Mouse (Mus musculus): ENCODE data around the gene Pnpo.

The Pnpo gene

DNA sequence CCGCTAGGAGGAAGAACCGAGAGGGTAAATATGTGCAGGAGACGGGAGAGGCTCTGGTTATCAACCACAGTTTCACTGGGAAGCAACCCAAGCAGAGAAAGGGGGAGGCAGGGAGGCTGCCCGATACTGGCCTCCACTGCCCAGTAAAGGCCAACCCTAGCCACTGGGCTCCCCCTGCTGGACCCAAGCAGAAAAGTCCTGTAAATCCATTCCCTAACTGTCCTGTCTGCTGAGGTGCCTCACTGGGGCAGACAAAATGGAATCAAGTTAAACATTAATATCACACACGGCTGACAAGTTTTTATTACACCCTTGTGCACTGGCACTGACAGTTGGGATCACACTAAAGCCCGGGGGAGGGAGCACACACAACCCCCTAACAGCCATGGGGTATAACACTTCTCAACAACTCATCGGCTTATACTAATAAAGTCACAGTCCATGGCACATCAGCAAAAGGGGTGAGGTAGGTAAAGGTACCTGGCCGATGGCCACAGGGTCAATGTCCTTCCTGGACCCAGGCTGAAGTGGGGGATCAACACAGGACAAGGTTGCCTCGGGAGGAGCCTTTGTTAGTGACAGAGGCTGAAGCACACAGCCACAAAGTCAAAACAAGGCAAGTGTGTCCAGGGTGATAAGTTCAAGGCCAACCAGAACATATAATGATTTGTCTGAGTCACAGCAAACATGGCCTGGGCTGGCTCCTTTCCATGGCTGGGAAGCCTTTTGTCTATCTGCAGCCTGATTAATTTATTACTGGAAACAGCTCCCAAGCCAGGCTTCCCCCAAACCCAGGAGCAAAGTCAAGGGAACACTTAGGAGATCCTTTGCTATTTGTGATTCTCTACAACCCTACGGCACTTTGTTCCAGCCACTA lies 6.0 kb downstream of the Pnpo start:
- DNase-seq (ENCODE audit: low spot score in 2 of 2): peak; percentile 35 to 41

DNA sequence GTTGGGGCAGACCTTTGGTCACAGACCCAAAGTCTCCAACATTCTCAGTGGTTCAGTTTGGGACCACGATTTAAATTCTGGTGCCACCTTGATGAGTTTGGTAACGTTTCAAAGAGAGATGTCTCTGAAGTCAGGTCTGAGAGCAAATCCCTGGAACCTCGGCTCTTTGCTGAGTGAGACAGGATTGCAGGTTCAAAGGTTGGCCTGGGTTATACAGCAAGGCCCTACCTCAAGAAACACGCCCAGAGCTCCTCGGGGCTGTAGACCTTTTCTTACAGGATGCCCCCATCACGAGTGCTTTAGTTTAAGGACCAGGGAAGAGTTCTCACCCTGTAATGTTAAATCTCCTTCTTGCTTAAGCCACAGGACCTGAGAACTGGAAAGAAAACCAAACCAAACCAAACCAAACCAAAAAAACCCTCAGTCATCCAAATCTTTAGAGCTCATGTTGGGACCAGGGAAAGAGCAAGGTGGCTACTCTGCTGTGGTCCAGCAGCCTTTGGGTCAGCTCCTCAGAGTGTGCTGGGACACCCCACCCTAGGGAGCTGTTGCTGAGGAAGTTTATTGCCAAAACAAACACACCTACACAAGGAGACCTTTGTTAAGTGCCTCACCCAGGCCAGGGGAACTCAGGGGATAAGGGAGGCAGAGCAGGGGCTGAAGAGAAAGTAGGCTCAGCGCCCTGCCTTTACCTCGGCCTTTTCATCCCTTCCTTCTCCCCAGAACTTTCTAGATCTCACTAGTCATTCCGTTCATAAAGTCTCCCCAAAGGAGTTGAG lies 7.7 kb downstream of the Pnpo start:
- no peak for DNase-seq (ENCODE audit: low spot score in 2 of 2)

DNA sequence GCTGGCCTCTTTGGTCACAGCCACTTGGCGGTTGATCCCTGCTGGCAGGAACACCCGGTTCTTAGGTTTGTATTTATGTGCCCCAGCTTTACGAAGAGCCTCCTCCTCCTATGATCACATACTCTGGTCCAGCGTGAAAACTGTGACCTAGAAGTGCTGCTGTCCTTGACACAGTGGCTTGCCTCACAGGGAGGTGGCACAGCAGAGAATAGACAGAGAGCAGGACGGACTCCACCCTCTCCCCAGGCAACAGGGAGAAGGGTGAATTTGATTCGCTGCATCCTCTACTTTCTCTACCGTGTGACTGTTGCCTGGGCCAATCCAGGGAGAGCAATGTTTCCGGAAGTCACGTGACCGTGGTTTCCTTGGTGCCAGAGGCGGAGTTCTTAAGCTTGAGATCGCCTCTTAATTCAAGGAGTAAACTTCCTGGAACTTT lies 8.8 kb downstream of the Pnpo start:
- DNase-seq (ENCODE audit: low spot score in 2 of 2): peak; percentile 46 to 58

DNA sequence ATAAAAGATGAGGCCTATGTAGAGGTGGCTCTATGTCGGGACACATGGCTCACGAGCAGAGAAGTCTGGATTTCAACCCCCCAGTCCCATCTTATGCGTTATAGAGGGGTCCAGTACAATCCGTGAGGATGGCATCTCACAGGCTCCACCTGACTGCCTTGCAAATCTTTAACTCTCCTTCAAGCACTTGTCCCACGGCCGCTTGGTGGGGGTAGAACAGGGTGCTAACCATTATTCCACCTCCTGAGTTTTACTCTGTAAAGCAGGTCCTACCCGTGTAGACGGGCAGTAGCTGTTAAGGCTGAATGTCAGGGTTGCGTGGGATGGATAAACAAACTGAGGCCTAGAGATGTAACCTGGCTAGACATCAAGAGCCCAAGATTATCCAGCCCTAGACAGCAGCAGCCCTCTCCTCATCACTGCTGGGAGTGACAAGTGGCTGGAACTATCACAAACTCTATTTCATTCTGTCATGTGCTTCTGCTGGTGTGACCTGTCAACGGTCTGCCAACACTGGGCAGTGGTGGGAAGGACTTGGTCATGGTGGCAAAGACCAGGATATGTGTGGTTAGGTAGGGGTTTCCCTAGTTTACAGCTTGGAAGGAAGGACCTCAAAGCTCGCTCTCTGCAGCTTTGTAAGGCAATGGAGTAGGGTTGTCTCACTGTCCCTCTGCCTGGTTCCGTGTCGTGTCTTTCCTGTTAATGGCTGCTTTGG lies 10.1 kb downstream of the Pnpo start:
- no peak for DNase-seq (ENCODE audit: low spot score in 2 of 2)

DNA sequence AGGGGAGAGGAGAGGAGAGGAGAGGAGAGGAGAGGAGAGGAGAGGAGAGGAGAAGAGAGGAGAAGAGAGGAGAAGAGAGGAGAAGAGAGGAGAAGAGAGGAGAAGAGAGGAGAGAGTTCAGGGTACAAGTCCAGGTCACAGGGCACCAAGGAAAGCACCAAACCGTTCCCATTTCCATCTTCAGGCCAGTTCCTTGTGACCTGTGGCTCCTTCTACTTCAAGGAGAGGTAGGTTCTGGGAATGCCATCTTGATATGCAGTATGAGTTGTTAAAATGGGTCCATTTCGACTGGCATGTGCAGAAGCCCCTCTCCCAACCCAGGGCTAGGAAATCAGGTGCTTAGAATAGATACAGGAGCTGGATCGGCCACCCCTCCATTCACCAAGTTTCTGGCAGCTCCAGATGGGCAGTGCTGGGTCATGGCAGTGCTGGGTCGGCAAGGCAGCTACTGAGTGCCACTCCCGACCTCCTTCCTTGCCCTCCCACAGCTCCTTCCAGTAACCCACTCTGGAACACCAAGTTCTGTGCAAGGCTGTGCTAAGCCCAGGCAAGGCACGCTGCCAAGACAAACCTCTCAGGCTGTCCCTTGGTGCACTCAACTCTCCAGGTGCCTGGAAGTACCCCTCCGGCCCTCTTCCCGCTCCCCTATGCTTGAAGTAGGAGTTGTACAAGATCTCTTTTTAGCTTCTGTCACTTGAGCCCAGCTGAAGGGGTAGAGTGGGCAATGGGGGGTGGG lies 12.3 kb downstream of the Pnpo start:
- DNase-seq (ENCODE audit: low spot score in 2 of 2): no peak

DNA sequence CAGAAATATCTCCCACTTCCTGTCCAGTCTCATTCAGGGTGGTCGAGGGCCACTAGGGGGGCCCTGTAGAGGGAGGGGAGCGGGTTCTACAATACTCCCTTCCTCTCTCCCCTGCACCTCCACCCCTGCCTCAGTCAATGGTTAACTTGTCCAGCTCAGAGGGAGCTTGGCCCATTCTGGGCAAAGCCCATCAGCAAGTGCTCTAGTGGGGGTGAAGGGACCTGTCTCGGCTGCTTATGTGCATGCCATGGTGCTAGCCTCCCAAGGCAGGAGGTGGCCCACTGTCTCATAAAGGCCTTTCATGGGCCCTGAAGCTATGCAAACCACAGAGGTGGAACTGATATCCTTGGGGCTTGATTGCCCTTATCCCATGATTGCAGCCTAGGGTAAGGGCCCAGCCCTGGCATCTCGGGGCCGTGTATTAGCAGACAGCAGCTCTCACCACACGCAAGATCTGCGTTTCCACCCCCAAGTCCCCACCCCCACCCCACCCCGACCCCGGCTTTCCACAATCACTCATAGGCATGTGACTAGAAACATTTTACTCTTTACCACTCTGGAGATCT lies 13.9 kb downstream of the Pnpo start:
- DNase-seq (ENCODE audit: low spot score in 2 of 2): no peak

DNA sequence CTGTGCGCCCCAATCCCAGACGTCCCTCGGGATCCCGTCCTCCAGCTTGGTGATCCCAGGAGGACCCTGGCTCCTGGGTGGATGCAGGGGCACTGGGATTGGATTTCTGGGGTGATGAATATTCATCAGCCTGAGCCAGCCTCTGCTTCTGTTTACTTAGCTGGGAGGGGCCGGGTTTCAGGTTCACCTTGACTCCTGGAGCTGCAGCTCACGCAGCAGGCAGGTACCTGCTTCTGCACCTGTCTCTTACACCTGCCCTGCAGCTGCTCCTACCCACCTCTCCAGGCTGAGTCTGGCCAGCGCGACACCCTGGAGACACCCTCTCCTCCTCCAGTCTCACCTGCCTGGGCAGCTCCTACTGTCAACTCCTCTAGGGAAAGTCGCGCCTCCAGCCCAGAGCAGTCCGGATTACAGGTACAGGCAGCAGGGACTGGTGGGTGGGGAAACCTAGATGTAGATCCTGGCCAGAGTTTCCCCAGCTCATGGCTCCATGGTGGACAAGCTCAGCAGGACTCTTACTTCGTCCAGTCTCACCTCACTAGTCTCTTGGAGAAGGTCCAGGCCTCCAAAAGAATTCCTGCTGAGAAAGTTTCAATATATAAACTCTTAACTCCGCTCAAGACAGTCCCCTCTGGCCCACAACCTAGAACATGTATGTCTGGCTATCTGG lies 14.6 kb downstream of the Pnpo start:
- DNase-seq (ENCODE audit: low spot score in 2 of 2): no peak

DNA sequence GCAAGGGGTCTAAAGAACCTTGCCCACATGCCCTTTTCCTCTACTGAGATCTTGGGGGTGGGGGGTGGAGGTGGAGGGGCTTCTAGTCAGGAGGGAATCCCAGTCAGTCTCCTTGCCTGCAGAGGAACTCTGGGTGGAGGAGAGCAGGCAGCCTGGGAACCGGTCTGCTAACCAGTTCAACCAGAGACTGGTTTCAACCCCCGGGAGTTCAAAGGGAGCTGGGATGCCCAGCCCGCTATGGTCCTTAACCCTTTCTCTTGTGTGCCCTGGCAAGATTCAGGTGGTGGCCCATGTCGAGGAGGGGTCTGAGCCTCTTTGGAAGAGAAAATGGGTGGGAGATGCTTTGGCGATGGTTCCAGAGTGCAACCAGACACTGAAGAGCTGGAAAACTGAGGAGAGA lies 15.1 kb downstream of the Pnpo start:
- no peak for DNase-seq (ENCODE audit: low spot score in 2 of 2)

DNA sequence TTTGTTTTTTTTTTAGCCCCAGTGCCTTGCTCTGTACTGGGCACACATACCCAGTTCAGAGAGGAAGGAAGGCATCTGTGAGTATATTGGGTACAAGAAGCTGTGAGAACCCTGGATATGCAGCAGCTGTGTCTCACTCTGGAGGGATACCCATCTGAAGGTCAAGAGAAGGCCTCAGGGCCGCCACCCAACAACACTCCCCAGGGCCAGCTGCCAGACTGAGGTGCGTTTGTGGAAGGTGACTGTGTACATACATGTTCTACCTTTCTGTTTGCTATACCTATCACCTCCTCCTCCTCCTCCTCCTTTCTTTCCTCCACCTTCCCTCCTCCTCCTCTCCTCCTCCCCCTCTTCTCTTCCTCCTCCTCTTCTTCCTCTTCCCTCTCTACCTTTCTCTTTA lies 15.7 kb downstream of the Pnpo start, which contains the start of gene Prr15l:
Gene Prr15l (plus strand): TSS at position 17 of the 400 bp plus-strand sequence.
- no peak for DNase-seq (ENCODE audit: low spot score in 2 of 2)

DNA sequence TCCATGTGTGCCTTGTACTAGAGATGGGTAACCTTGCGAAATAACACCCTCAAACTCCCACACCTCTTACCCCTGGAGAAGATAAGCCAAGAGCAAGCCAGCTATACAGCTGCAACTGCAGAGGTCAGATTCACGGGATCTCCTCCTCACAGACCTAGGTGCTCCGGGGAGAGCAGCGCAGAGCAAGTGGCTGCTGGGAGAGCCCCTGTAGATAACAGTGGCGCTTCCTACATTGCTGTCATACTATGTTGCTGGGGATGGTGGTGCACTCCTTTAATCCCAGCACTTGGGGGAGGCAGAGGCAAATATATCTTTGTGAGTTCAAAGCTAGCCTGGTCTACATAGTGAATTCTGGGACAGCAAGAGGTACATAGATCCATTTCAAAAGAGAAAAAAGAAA lies 17.2 kb downstream of the Pnpo start:
- DNase-seq (ENCODE audit: low spot score in 2 of 2): no peak

DNA sequence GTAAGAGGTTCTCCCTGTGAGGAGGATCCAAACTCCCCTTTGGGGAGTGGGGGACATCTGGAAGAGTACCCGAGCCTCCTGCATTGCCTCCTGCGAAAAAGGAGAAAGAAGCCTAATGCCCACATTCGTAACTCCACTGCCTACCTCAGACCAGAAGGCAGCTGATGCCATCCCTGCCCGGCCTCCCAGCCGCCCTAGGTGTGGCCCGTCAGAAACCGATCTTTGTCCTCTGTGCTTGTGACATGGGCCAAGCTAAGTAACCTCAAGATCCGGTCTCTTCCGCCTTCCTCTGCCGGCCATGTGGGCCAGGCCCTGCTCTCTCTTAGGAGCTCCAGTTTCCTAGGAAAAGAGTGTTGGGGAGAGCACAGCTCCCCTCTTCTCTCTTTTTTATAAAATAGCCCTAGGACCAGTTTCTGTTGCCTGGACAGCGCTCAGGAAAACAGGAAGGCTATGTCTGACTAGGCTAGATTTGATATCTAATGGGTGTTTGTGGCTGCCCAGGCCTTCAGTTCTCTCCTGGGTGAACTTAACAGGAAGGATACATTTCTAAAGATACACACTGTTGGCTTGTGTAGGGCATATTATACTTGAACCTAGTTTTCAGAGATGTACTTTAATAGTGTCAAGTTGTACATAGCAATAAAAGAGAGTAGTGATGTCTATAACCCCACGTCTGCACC lies 18.2 kb downstream of the Pnpo start:
- no peak for DNase-seq (ENCODE audit: low spot score in 2 of 2)

DNA sequence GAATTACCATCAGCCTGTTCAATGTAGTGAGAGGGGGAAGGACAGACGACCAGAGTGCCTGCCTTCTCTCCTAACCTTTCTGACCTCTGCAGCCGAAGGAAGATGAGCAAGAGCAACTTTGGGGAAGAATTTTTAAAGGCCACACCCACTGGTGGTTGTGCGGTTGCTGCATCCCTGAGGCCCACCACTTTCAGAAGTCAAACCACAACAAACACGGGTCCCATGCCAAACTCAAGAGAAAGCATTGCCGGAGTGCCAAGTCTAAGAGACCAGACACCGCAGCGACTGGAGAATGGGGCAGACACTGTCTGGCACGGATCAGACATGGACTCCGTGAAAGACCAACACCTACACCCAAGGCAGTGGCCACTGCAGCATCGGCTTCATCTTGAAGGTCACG lies 18.9 kb downstream of the Pnpo start:
- peak; percentile 33 to 51 for DNase-seq (ENCODE audit: low spot score in 2 of 2)

DNA sequence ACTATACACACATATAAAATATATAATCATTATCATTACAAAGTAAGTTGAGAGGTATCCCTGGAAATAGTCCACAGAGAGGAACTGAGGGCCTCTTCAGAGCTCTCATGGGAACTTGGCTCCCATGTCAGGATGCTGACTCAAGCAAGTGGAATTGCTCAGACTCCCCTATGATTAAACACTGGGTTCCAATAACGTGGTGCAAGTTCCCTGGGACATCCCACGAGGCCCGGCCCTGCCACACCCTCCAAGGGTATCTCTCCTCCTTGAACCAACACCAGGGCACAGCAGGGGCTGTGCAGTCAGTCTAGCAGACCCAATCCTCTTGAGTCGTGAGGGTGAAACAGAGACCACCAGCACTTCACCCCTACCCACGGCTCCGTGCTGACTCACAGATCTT lies 24.8 kb downstream of the Pnpo start:
- no peak for DNase-seq (ENCODE audit: low spot score in 2 of 2)

DNA sequence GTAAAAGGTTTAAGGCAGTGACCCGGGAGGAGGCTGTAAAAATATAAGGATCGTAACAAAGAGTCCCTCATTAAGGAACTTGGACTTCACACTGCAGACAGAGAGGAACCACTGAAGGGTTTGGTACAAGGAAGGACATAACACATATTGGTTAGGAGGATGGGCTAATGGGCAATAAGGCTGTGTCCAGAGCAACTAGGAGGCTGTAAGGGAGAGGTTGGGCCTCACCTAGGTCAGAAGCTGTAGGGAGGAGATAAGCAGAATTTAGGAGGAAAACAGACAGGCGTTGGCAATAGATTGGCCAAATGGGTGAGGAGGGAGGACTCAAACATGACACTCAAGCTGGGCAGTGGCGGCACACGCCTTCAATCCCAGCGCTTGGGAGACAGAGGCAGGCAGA lies 26.4 kb downstream of the Pnpo start:
- no peak for DNase-seq (ENCODE audit: low spot score in 2 of 2)

DNA sequence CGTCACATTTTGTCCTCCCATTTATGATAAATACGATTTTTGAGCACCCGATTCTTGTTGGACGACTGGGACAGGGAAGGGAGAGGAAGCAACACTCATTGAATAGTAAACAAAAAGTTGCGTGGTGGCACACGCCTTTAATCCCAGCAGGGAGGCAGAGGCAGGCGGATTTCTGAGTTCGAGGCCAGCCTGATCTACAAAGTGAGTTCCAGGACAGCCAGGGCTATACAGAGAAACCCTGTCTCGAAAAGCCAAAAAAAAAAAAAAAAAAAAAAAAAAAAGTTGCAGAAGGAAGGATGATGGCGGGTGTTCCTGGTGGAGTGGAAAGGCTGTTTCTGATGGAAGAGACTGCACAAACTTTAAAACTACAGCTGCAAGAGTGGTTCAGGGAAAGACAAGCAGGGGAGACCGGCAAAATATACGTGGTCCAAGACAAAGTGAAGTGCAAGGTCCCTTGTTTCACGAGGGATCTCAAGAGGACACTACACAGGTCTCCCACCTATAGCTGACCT lies 26.8 kb downstream of the Pnpo start:
- DNase-seq (ENCODE audit: low spot score in 2 of 2): no peak

DNA sequence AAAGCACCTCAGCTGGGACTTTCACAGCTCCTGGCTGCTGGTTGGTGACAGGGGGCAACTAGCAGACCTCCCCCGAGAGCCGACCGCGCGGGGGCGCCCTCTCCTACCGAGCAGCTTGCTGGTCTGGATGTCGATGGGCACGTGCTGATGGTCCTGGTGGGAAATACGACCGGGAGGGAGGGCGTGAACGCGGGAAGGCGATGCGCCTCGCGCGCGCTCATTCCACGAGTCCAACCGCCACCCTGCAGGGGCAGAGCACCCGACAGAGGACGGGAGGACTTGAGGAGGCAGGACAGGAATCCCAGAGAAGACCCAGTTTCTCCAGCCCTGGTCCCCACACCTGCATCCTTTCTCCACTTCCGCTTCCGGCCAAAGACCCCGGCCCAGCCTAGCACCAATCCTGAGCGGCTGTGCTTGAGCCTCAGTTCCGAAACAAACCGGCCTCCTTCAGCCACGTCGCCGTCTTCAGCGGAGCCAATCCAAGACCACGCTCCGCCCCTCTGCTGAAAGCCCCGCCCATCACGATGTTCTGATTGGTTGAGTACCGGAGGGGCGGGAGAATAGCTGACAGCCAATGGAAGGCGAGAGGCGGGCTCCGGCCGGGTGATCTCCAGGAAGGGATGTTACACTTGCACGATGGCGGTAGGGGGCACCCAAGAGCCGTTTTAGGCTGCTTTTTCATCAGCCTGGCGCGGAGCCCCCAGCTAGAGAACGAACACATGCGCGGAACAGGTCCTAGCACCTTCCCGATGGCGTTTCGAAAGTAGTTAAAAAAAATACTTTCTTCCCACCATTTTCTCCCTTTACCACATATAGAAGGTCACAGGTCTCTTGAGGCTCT lies 27.5 kb downstream of the Pnpo start, which contains the start of gene Cdk5rap3:
Gene Cdk5rap3 (minus strand): TSS at position 453 of the 841 bp plus-strand sequence.
- DNase-seq (ENCODE audit: low spot score in 2 of 2): peak; percentile 99

DNA sequence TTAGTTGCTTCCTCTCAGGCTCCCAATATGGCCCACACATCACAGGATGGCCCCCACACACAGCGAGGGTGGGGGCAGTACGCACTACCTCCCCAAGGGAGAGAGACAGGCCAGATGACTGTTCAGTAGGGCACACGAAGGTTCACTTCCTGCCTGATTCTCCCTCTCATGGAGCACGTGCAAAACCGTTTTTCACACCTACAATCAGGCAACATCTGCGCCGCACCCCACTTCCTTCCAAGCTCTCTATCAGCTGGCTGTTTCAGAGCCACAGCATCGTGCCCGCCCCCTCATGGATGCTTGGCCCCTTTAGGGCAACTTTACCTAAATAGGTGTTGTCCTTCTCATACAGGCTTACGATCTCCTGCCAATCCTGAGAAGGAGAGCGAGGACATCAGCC lies 31.1 kb downstream of the Pnpo start:
- peak; percentile 75 to 86 for DNase-seq (ENCODE audit: low spot score in 2 of 2)

DNA sequence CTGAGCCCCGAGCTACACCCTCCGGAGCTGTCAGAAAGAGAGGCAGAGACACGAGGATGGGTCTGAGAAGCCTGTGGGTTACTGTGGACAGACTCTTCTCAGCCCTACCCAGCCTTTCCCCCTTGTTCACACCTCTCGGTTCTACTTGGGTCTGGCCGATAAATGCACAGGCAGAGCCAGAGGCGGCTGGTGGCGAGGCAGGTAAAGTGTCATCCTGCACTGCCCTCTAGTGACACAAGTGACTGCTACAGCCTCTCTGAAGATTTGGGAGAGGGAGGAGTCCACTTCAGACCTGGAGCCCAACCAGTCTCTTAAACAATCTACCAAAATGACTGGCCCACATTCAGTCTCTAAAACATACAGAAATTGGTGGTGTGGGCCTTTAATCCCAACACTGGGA lies 33.8 kb downstream of the Pnpo start:
- peak; percentile 80 to 82 for DNase-seq (ENCODE audit: low spot score in 2 of 2)

DNA sequence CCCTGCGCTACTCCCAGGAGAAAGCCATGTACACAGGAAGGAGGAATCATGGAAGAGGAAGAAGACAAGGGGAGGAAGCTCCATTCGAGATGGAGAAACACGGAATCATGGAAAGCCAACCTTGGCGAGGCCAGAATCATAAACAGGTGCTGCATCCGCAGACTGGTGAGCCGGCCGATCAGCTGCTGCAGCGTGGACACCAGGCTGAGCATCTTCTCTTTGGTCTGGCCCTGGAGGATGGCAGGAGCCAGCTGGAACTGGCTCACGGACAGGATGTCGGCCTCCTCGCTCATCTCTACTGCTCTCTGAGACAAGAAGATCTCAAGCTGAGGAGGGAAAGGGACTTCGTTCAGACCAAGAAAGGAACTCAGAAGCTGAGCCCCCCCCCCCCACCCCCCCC lies 35.2 kb downstream of the Pnpo start:
- no peak for DNase-seq (ENCODE audit: low spot score in 2 of 2)

Data from natural killer cell, adult 2 months (primary cell).